Mouse (Mus musculus) central nervous system, embryonic 18 days (tissue): ENCODE results near the gene Nkx6-2. TPM values are rescaled to one million over a fixed set of nuclear protein-coding genes. Genes with fewer than 3 reads are reported as not detected.

Experiments used
- polyA plus RNA-seq: library from polyadenylated mRNA; depleted of rRNA; stranded (reverse); fragments of >200 nt; gene quantifications from 2 replicates; pipeline ENCODE4 v1.2.3, GENCODE M21; 2012; rRNA removed

Nkx6-2 gene
- polyA plus RNA-seq: 2.1 and 2.2 TPM in 2 replicates

GRCm38 (mm10) chr7:139582595-139582994 lies at the start of gene Nkx6-2:
Nkx6-2 (minus strand) TSS chr7:139582797.

Other genes starting within 250 kb of the Nkx6-2 start
- 10.5 and 12.4 TPM in 2 replicates for gene Inpp5a, start 193.7 kb downstream of the Nkx6-2 start, polyA plus RNA-seq
- gene Cfap46, start 101.0 kb upstream of the Nkx6-2 start, polyA plus RNA-seq: 4.1 and 5.1 TPM in 2 replicates